8 mouse cellular contexts compared by ENCODE assay signal in genomic region chr11:58103697-58104306, GRCm38 (mm10). TPM values are rescaled to one million over a fixed set of nuclear protein-coding genes. Genes with fewer than 3 reads are reported as not detected.
DNase-seq lines count a peak whose midpoint lies in the region; ATAC-seq and TF ChIP-seq lines count a peak whose summit lies in the region.

Cnot8 (plus strand) TSS chr11:58104153.

- TF ChIP-seq EP300 in heart, adult 2 months (IDR thresholded peaks at IDR 0.05; ENCODE audit: insufficient read depth, low read depth, low read length) = 0 out of 2 replicates have a peak, but pooled peaks have one; percentile 32

- peak within 1 kb of the TSS; percentile 69 for H3K4me3 ChIP-seq in embryonic facial prominence, embryonic 14.5 days (ENCODE audit: low read depth, low read length)
- peak within 1 kb of the TSS; percentile 80 for H3K4me3 ChIP-seq in heart, adult 2 months
- peak within 1 kb of the TSS; percentile 98 for H3K4me3 ChIP-seq in limb, embryonic 13.5 days
- peak within 1 kb of the TSS; percentile 81 for H3K4me3 ChIP-seq in midbrain, embryonic 16.5 days (ENCODE audit: low read depth, low read length)

- peaks cover 11% of the 10 kb centered on the region for H3K4me1 ChIP-seq in embryonic facial prominence, embryonic 14.5 days (ENCODE audit: control insufficient read depth, insufficient read depth, low read length)
- peaks cover 8% of the 10 kb centered on the region for H3K4me1 ChIP-seq in heart, adult 2 months (ENCODE audit: control insufficient read depth, insufficient read depth, low read length)
- peaks cover 32% of the 10 kb centered on the region for H3K4me1 ChIP-seq in limb, embryonic 13.5 days
- peaks cover 24% of the 10 kb centered on the region for H3K4me1 ChIP-seq in midbrain, embryonic 16.5 days (ENCODE audit: control insufficient read depth, insufficient read depth, low read length)

- ATAC-seq in embryonic facial prominence, embryonic 14.5 days (ENCODE audit: low read depth) = peak; percentile 98
- ATAC-seq in limb, embryonic 13.5 days (ENCODE audit: low FRiP score, low read depth) = peak; percentile 96
- ATAC-seq in midbrain, embryonic 16.5 days = peak; percentile 98

- TF ChIP-seq CTCF in heart, adult 2 months (IDR thresholded peaks at IDR 0.05) = no peak

- DNase-seq in 3T3-L1 (ENCODE audit: low read depth, low spot score) = peak; percentile 95
- peak; percentile 97 to 99 for DNase-seq in adrenal gland, postnatal 4 days (ENCODE audit: low spot score in 2 of 2)
- DNase-seq in embryonic facial prominence, embryonic 14.5 days (ENCODE audit: low spot score) = peak; percentile 99
- DNase-seq in heart, adult 2 months = peak; percentile 99 to 100
- peak; percentile 99 for DNase-seq in kidney, adult 8-10 months
- DNase-seq in spleen, postnatal 10 days (ENCODE audit: low spot score in 2 of 2) = peak; percentile 97 to 99

- H3K79me2 ChIP-seq in heart, adult 2 months (replicated peaks; ENCODE audit: control insufficient read depth, insufficient read depth, low read length) = peaks cover 1% of the 10 kb centered on the region; the same call in 1 of the 2 replicates

- intact Hi-C loops in heart, adult 2 months (cut with DNase I) = loop anchor here (2.0 to 10.0 kb wide), 4 partner anchors 97 to 302 kb away; partner anchors contain the start of genes Sap30l and Zfp692

- H3K4me2 ChIP-seq in embryonic facial prominence, embryonic 14.5 days (ENCODE audit: low read depth, low read length) = peak within 1 kb of the TSS; percentile 73
- H3K4me2 ChIP-seq in limb, embryonic 13.5 days (replicated peaks) = peak within 1 kb of the TSS; percentile 82
- peak within 1 kb of the TSS; percentile 77 for H3K4me2 ChIP-seq in midbrain, embryonic 16.5 days (ENCODE audit: low read length)

- peak within 1 kb of the TSS; percentile 82 for H3K9ac ChIP-seq in embryonic facial prominence, embryonic 14.5 days (ENCODE audit: low read depth, low read length)
- H3K9ac ChIP-seq in heart, adult 2 months (ENCODE audit: low read depth, low read length) = peak within 1 kb of the TSS; percentile 84
- peak within 1 kb of the TSS; percentile 94 for H3K9ac ChIP-seq in limb, embryonic 13.5 days
- H3K9ac ChIP-seq in midbrain, embryonic 16.5 days (ENCODE audit: low read depth, low read length) = peak within 1 kb of the TSS; percentile 89

- peak within 1 kb of the TSS; percentile 84 for H3K27ac ChIP-seq in embryonic facial prominence, embryonic 14.5 days (replicated peaks; ENCODE audit: low read depth, low read length)
- H3K27ac ChIP-seq in heart, adult 2 months = peak within 1 kb of the TSS; percentile 89
- peak within 1 kb of the TSS; percentile 86 for H3K27ac ChIP-seq in limb, embryonic 13.5 days
- H3K27ac ChIP-seq in midbrain, embryonic 16.5 days (ENCODE audit: low read length) = peak within 1 kb of the TSS; percentile 74

- under 1% methylated on average over 35 of the region's 55 CpGs for WGBS in embryonic facial prominence, embryonic 14.5 days
- WGBS in heart, adult 2 months = under 1% methylated on average over 55 of the region's 55 CpGs
- under 1% methylated on average over 55 of the region's 55 CpGs for WGBS in limb, embryonic 13.5 days
- WGBS in midbrain, embryonic 16.5 days = under 1% methylated on average over 52 of the region's 55 CpGs

- H3K36me3 ChIP-seq in embryonic facial prominence, embryonic 14.5 days (ENCODE audit: control insufficient read depth, insufficient read depth, low read length) = no peaks in the 10 kb centered on the region
- H3K36me3 ChIP-seq in heart, adult 2 months (ENCODE audit: control insufficient read depth, insufficient read depth, low read length) = no peaks in the 10 kb centered on the region
- peaks cover 5% of the 10 kb centered on the region; the same call in 1 of the 2 replicates for H3K36me3 ChIP-seq in limb, embryonic 13.5 days
- H3K36me3 ChIP-seq in midbrain, embryonic 16.5 days (ENCODE audit: control insufficient read depth, insufficient read depth, low read length) = no peaks in the 10 kb centered on the region

- TF ChIP-seq POLR2A in heart, adult 2 months (IDR thresholded peaks at IDR 0.05; ENCODE audit: insufficient read depth, low read depth, low read length) = peak; percentile 90

- no peaks in the 10 kb centered on the region for H3K27me3 ChIP-seq in embryonic facial prominence, embryonic 14.5 days (replicated peaks; ENCODE audit: control insufficient read depth, insufficient read depth, low read length)
- H3K27me3 ChIP-seq in heart, adult 2 months (ENCODE audit: control insufficient read depth, insufficient read depth, low read length) = no peaks in the 10 kb centered on the region
- H3K27me3 ChIP-seq in limb, embryonic 13.5 days = peaks cover 3% of the 10 kb centered on the region; the same call in 1 of the 2 replicates
- peaks cover 2% of the 10 kb centered on the region; the same call in 1 of the 2 replicates for H3K27me3 ChIP-seq in midbrain, embryonic 16.5 days (ENCODE audit: control insufficient read depth, insufficient read depth, low read depth, low read length)

- H3K9me3 ChIP-seq in embryonic facial prominence, embryonic 14.5 days (ENCODE audit: control insufficient read depth, low read length) = no peaks in the 10 kb centered on the region
- H3K9me3 ChIP-seq in limb, embryonic 13.5 days = no peaks in the 10 kb centered on the region
- H3K9me3 ChIP-seq in midbrain, embryonic 16.5 days (replicated peaks; ENCODE audit: control insufficient read depth, low read length, poor library complexity, severe bottlenecking) = no peaks in the 10 kb centered on the region

RNA-seq across cellular contexts. Expression of gene Cnot8, which starts in this region (rescaled TPM):
- 10 to 100 TPM; 56.0 to 57.3 TPM for total RNA-seq in adrenal gland, postnatal 4 days (2021)
- 85.8 and 94.9 TPM in 2 replicates for polyA plus RNA-seq in embryonic facial prominence, embryonic 14.5 days (2014; fragmentation: Nextera tagmentation; extraction: Ambion mirVana)
- 10 to 100 TPM; 35.5 to 36.4 TPM for total RNA-seq in heart, adult 2 months (2021)
- polyA plus RNA-seq in heart, adult 2 months (2012; rRNA removed) = 43.0 and 76.2 TPM in 2 replicates
- 104 and 106 TPM in 2 replicates for polyA plus RNA-seq in limb, embryonic 13.5 days (2015; fragmentation: Nextera tagmentation; extraction: Ambion mirVana)
- 105 and 113 TPM in 2 replicates for polyA plus RNA-seq in midbrain, embryonic 16.5 days (2015; fragmentation: Nextera tagmentation; extraction: Ambion mirVana)

Comparison
In these comparisons a context has a peak if more than half of its experiments do, and no peak if none do; other contexts are left out.
1. Peak in every context shown above with its lines: DNase-seq, ATAC-seq, H3K4me3 ChIP-seq and H3K27ac ChIP-seq.